Mouse (Mus musculus) lung, postnatal 0 days (tissue): Measurements from ENCODE around the gene 4930426L09Rik.

Source experiments
- CTCF ChIP-seq: IDR thresholded peaks from 2 replicates; pipeline ENCODE4 v1.5.1; 2016; ENCODE audit warnings: antibody characterized with exemption, mild to moderate bottlenecking
- EP300 ChIP-seq: IDR thresholded peaks from 2 replicates; pipeline ENCODE4 v1.6.1; 2016; ENCODE audit warnings: antibody characterized with exemption, mild to moderate bottlenecking, control low read depth

- TF ChIP-seq CTCF: no peak
- TF ChIP-seq EP300: no peak
These were observed 39.1 kb upstream of the 4930426L09Rik start for GRCm38 (mm10) chr2:18959008-18959407.
